Mouse (Mus musculus): Measurements from ENCODE around the gene Senp5. TPM values are rescaled to one million over a fixed set of nuclear protein-coding genes. Genes with fewer than 3 reads are reported as not detected.

Senp5 gene
- polyA plus RNA-seq, 1 experiment, result 8.0 TPM

- no peak overlapping the region for H3K4me2 ChIP-seq (ENCODE audit: low read depth)
- H3K27me3 ChIP-seq (ENCODE audit: control insufficient read depth, insufficient read depth, insufficient read length), result no peaks in the 10 kb centered on the region
- TF ChIP-seq TCF12 (IDR thresholded peaks at IDR 0.05; ENCODE audit: insufficient read depth, poor library complexity, severe bottlenecking) (no peak), E2F4 (IDR thresholded peaks at IDR 0.05; ENCODE audit: insufficient read depth) (no peak), POLR2AphosphoS2 (IDR thresholded peaks at IDR 0.05; ENCODE audit: insufficient read length, low read depth) (no peak), SRF (IDR thresholded peaks at IDR 0.05; ENCODE audit: control insufficient read depth, insufficient read length, low read depth) (no peak)
- peaks cover 13% of the 10 kb centered on the region for H3K36me3 ChIP-seq (ENCODE audit: control insufficient read depth, insufficient read depth)
- no peak overlapping the region for H3ac ChIP-seq (ENCODE audit: control insufficient read depth, insufficient read length)
- H3K79me2 ChIP-seq (ENCODE audit: control insufficient read depth, insufficient read depth), result peaks cover 54% of the 10 kb centered on the region
- no peak overlapping the region for H3K4me3 ChIP-seq
Observed at GRCm38 (mm10) chr16:31993946-31994345, 9.1 kb downstream of the Senp5 start.

DNA sequence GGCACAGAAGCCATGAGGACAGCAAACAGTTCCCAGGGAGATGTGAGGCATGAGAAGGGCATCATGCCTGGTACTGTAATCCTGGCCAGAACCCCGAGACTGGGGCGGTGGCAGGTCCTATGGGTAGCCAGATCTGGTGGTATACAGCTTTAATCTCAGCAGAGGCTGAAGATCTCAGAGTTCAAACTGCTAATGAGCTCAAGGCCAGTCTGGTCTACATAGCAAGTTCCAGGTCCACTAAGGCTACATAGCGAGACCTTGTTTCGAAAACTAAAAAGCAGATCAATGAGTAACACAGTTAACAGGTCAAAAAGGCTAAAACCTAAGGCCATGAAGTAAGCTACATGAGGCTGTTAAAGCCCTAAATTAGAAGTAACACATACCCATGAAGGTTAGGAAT is 9.9 kb downstream of the Senp5 start:
- Histone ChIP-seq H3K36me3 (ENCODE audit: control insufficient read depth, insufficient read depth) (peaks cover 18% of the 10 kb centered on the region), H3K4me3 (no peak overlapping the region), H3K27me3 (ENCODE audit: control insufficient read depth, insufficient read depth, insufficient read length) (no peaks in the 10 kb centered on the region), H3K79me2 (ENCODE audit: control insufficient read depth, insufficient read depth) (peaks cover 48% of the 10 kb centered on the region), H3K4me2 (ENCODE audit: low read depth) (no peak overlapping the region), H3ac (ENCODE audit: control insufficient read depth, insufficient read length) (no peak overlapping the region)
- TF ChIP-seq POLR2A (IDR thresholded peaks at IDR 0.05; ENCODE audit: insufficient read length, low read depth) (no peak), E2F4 (IDR thresholded peaks at IDR 0.05; ENCODE audit: insufficient read depth) (no peak)

- Histone ChIP-seq H3K79me2 (ENCODE audit: control insufficient read depth, insufficient read depth) (peaks cover 36% of the 10 kb centered on the region), H3K36me3 (ENCODE audit: control insufficient read depth, insufficient read depth) (peaks cover 23% of the 10 kb centered on the region), H3K4me2 (ENCODE audit: low read depth) (no peak overlapping the region), H3K27me3 (ENCODE audit: control insufficient read depth, insufficient read depth, insufficient read length) (no peaks in the 10 kb centered on the region), H3K4me3 (no peak overlapping the region), H3ac (ENCODE audit: control insufficient read depth, insufficient read length) (no peak overlapping the region)
- TF ChIP-seq MAX (IDR thresholded peaks at IDR 0.05; ENCODE audit: low read depth), result no peak
- no peak for TF ChIP-seq USF1 (IDR thresholded peaks at IDR 0.05; ENCODE audit: low read depth)
- no peak for TF ChIP-seq TCF3 (IDR thresholded peaks at IDR 0.05; ENCODE audit: insufficient read length, low read depth)
- TF ChIP-seq CEBPB (IDR thresholded peaks at IDR 0.05; ENCODE audit: insufficient read depth, poor library complexity, severe bottlenecking), result no peak
- TF ChIP-seq MYOD1 (IDR thresholded peaks at IDR 0.05; ENCODE audit: control insufficient read depth in 1 of 3, insufficient read length in 2 of 3, low read depth in 2 of 3), result no peak
- TF ChIP-seq REST (IDR thresholded peaks at IDR 0.05; ENCODE audit: insufficient read depth, insufficient read length), result no peak
Observed at GRCm38 (mm10) chr16:31992039-31992438, 11.0 kb downstream of the Senp5 start.

GRCm38 (mm10) chr16:31980946-31981345 is 22.1 kb downstream of the Senp5 start:
- Histone ChIP-seq H3K4me3 (no peak overlapping the region), H3K4me2 (ENCODE audit: low read depth) (no peak overlapping the region), H3K27me3 (ENCODE audit: control insufficient read depth, insufficient read depth, insufficient read length) (no peaks in the 10 kb centered on the region), H3K36me3 (ENCODE audit: control insufficient read depth, insufficient read depth) (peaks cover 4% of the 10 kb centered on the region), H3ac (ENCODE audit: control insufficient read depth, insufficient read length) (no peak overlapping the region), H3K79me2 (ENCODE audit: control insufficient read depth, insufficient read depth) (no peaks in the 10 kb centered on the region)
- TF ChIP-seq POLR2A (IDR thresholded peaks at IDR 0.05; ENCODE audit: insufficient read length, low read depth) (no peak), REST (IDR thresholded peaks at IDR 0.05; ENCODE audit: insufficient read depth, insufficient read length) (no peak), MYOD1 (IDR thresholded peaks at IDR 0.05; ENCODE audit: control insufficient read depth in 1 of 3, insufficient read length in 2 of 3, low read depth in 2 of 3) (no peak), E2F4 (IDR thresholded peaks at IDR 0.05; ENCODE audit: insufficient read depth) (no peak), TCF3 (IDR thresholded peaks at IDR 0.05; ENCODE audit: insufficient read length, low read depth) (no peak), POLR2AphosphoS2 (IDR thresholded peaks at IDR 0.05; ENCODE audit: insufficient read length, low read depth) (no peak), MAX (IDR thresholded peaks at IDR 0.05; ENCODE audit: low read depth) (no peak), CEBPB (IDR thresholded peaks at IDR 0.05; ENCODE audit: insufficient read depth, poor library complexity, severe bottlenecking) (no peak), USF1 (IDR thresholded peaks at IDR 0.05; ENCODE audit: low read depth) (no peak), MYOG (IDR thresholded peaks at IDR 0.05; ENCODE audit: control insufficient read depth in 1 of 3, insufficient read depth in 1 of 3, insufficient read length in 2 of 3, low read depth in 2 of 3) (no peak)

DNA sequence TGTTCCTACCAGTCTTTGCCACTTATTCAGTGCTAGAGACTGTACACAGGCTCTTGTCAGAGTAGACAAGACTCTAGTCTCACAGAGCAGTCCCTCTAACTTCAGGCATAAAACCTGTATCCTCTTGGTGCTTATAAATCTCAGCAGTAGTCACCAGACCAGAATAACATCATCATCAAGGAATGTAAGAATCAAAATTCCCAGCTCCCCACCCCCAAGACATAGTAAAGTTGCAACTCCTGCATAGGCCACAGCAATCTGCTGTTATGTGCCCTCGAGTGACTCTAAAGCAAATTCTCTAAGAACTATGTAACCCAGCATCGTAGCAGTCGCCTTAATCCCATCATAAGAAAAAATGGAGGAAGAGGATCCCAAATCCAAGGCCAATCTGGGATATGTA is 23.6 kb downstream of the Senp5 start:
- Histone ChIP-seq H3K27me3 (ENCODE audit: control insufficient read depth, insufficient read depth, insufficient read length) (no peaks in the 10 kb centered on the region), H3K4me2 (ENCODE audit: low read depth) (no peak overlapping the region), H3K79me2 (ENCODE audit: control insufficient read depth, insufficient read depth) (no peaks in the 10 kb centered on the region), H3K4me3 (no peak overlapping the region), H3K36me3 (ENCODE audit: control insufficient read depth, insufficient read depth) (peaks cover 11% of the 10 kb centered on the region), H3ac (ENCODE audit: control insufficient read depth, insufficient read length) (no peak overlapping the region)
- TF ChIP-seq TCF3 (IDR thresholded peaks at IDR 0.05; ENCODE audit: insufficient read length, low read depth) (no peak), SRF (IDR thresholded peaks at IDR 0.05; ENCODE audit: control insufficient read depth, insufficient read length, low read depth) (no peak), POLR2A (IDR thresholded peaks at IDR 0.05; ENCODE audit: insufficient read length, low read depth) (no peak), E2F4 (IDR thresholded peaks at IDR 0.05; ENCODE audit: insufficient read depth) (no peak), CEBPB (IDR thresholded peaks at IDR 0.05; ENCODE audit: insufficient read depth, poor library complexity, severe bottlenecking) (no peak), USF1 (IDR thresholded peaks at IDR 0.05; ENCODE audit: low read depth) (no peak), REST (IDR thresholded peaks at IDR 0.05; ENCODE audit: insufficient read depth, insufficient read length) (no peak), MAX (IDR thresholded peaks at IDR 0.05; ENCODE audit: low read depth) (no peak), MYOD1 (IDR thresholded peaks at IDR 0.05; ENCODE audit: control insufficient read depth in 1 of 3, insufficient read length in 2 of 3, low read depth in 2 of 3) (no peak)

DNA sequence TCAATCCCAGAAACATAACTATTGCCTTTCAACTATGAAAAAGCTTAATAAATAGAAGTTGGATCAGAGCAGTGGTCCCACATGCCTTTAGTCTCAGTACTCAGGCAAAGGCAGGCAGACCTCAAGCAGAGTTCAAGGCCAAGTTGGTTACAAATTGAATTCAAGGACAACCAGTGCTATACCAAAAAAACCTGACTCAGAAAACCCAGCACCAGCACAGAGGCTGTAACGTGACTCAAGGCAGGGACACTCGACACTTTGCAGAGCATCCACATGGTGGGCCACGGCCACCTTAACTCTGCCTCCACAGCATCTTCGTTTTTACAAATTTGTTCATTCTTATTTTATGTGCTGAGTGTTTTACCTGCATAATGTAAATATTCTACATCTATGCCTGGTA is 27.8 kb downstream of the Senp5 start:
- Histone ChIP-seq H3K36me3 (ENCODE audit: control insufficient read depth, insufficient read depth) (peaks cover 26% of the 10 kb centered on the region), H3K4me3 (no peak overlapping the region), H3K4me2 (ENCODE audit: low read depth) (no peak overlapping the region), H3K27me3 (ENCODE audit: control insufficient read depth, insufficient read depth, insufficient read length) (no peaks in the 10 kb centered on the region), H3K79me2 (ENCODE audit: control insufficient read depth, insufficient read depth) (no peaks in the 10 kb centered on the region), H3ac (ENCODE audit: control insufficient read depth, insufficient read length) (no peak overlapping the region)
- TF ChIP-seq REST (IDR thresholded peaks at IDR 0.05; ENCODE audit: insufficient read depth, insufficient read length), result no peak
- TF ChIP-seq TCF12 (IDR thresholded peaks at IDR 0.05; ENCODE audit: insufficient read depth, poor library complexity, severe bottlenecking), result no peak
- no peak for TF ChIP-seq USF1 (IDR thresholded peaks at IDR 0.05; ENCODE audit: low read depth)
- no peak for TF ChIP-seq MAX (IDR thresholded peaks at IDR 0.05; ENCODE audit: low read depth)
- TF ChIP-seq MYOD1 (IDR thresholded peaks at IDR 0.05; ENCODE audit: control insufficient read depth in 1 of 3, insufficient read length in 2 of 3, low read depth in 2 of 3), result no peak
- no peak for TF ChIP-seq TCF3 (IDR thresholded peaks at IDR 0.05; ENCODE audit: insufficient read length, low read depth)
- no peak for TF ChIP-seq MYOG (IDR thresholded peaks at IDR 0.05; ENCODE audit: control insufficient read depth in 1 of 3, insufficient read depth in 1 of 3, insufficient read length in 2 of 3, low read depth in 2 of 3)
- no peak for TF ChIP-seq POLR2A (IDR thresholded peaks at IDR 0.05; ENCODE audit: insufficient read length, low read depth)
- no peak for TF ChIP-seq E2F4 (IDR thresholded peaks at IDR 0.05; ENCODE audit: insufficient read depth)
- no peak for TF ChIP-seq POLR2AphosphoS2 (IDR thresholded peaks at IDR 0.05; ENCODE audit: insufficient read length, low read depth)
- TF ChIP-seq SRF (IDR thresholded peaks at IDR 0.05; ENCODE audit: control insufficient read depth, insufficient read length, low read depth), result no peak
- no peak for TF ChIP-seq CEBPB (IDR thresholded peaks at IDR 0.05; ENCODE audit: insufficient read depth, poor library complexity, severe bottlenecking)
